Mouse (Mus musculus) midbrain, postnatal 0 days (tissue): ENCODE results near the gene Ltb4r2. TPM values are rescaled to one million over a fixed set of nuclear protein-coding genes. Genes with fewer than 3 reads are reported as not detected.
A peak's percentile ranks its signal among the peaks of the same experiment; 100 is the strongest.

Experiments
- ATAC-seq: fragments of 200-750 bp; cut with Nextera tagmentation; 2 replicates; pipeline ENCODE4 v1.8.0; 2017; ENCODE audit warnings: moderate number of reproducible peaks, mild to moderate bottlenecking, moderate TSS enrichment, moderate library complexity; ENCODE audit not compliant: low FRiP score
- DNase-seq: peaks from one replicate; pipeline ENCODE4 v3.0.0-alpha.2; 2015; ENCODE audit warnings: low spot score
- H3K27ac ChIP-seq: fragments of 300-500 bp; sonication (generic); 2 replicates; pipeline ENCODE4 v1.5.1; 2014; ENCODE audit warnings: low read depth, mild to moderate bottlenecking, low read length, mixed read lengths
- H3K27me3 ChIP-seq: fragments of 300-500 bp; sonication (generic); 2 replicates; pipeline ENCODE4 v1.6.1; 2014; ENCODE audit warnings: low read length, control low read depth, mixed read lengths; ENCODE audit not compliant: insufficient read depth
- H3K36me3 ChIP-seq: fragments of 300-500 bp; sonication (generic); 2 replicates; pipeline ENCODE4 v1.6.1; 2014; ENCODE audit warnings: low read length, control low read depth, mixed read lengths; ENCODE audit not compliant: insufficient read depth
- H3K4me1 ChIP-seq: fragments of 300-500 bp; sonication (generic); 2 replicates; pipeline ENCODE4 v1.6.1; 2014; ENCODE audit warnings: mild to moderate bottlenecking, control low read depth, antibody characterized with exemption, low read length, mixed read lengths; ENCODE audit not compliant: insufficient read depth
- H3K4me2 ChIP-seq: fragments of 300-500 bp; sonication (generic); 2 replicates; pipeline ENCODE4 v1.6.1; 2014; ENCODE audit warnings: low read depth, mild to moderate bottlenecking, low read length, mixed read lengths; ENCODE audit not compliant: poor library complexity, severe bottlenecking
- H3K4me3 ChIP-seq: fragments of 300-500 bp; sonication (generic); 2 replicates; pipeline ENCODE4 v1.5.1; 2014; ENCODE audit warnings: low read depth, mild to moderate bottlenecking, low read length, moderate library complexity
- H3K9ac ChIP-seq: fragments of 300-500 bp; sonication (generic); replicated peaks from 2 replicates; pipeline ENCODE4 v1.6.1; 2014; ENCODE audit warnings: mild to moderate bottlenecking, low read length, moderate library complexity, mixed read lengths; ENCODE audit not compliant: poor library complexity, severe bottlenecking
- H3K9me3 ChIP-seq: fragments of 300-500 bp; sonication (generic); 2 replicates; pipeline ENCODE4 v1.6.1; 2016; ENCODE audit warnings: low read length, control low read depth
- CTCF ChIP-seq: IDR thresholded peaks from 2 replicates; pipeline ENCODE4 v1.5.1; 2016; ENCODE audit warnings: antibody characterized with exemption, mild to moderate bottlenecking
- WGBS: fragments of 180-500 bp; shearing (Covaris S2); extraction: QIAGEN DNeasy Blood & Tissue Kit; methylation state at CpG from one replicate; pipeline ENCODE4 v1.1.7; 2014; 5-methylcytosine and 5-hydroxymethylcytosine counted together
- polyA plus RNA-seq: library from polyadenylated mRNA; unstranded; fragments of >200 nt; fragmentation: Nextera tagmentation; extraction: Ambion mirVana; gene quantifications from 2 replicates; pipeline ENCODE4 v1.2.1, GENCODE M21; 2015
- total RNA-seq: library from RNA; depleted of rRNA; stranded (reverse); fragments of >200 nt; gene quantifications from 2 replicates; pipeline ENCODE4 v1.2.3, GENCODE M21; 2014

Gene Ltb4r2
- total and polyA plus RNA-seq, 2 experiments from 2014 or later = 0.38 to 0.60 TPM

DNA sequence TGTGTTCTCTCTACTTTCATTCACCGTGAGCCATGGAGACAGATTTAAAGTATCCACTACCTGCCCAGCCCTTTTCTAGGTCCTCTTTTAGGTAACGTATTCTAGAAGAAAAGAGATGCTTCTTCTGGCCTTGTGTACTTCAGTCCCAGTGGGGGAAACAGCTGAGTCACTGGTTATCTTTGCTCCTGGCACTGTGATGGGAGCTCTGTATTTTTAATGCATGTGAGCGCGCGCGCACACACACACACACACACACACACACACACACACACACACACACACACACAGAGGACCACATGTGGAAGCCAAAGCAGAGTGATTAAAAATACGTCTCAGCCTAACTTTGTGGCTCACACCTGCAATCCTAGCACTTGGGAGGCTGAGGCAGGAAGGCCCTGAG lies 37.8 kb upstream of the Ltb4r2 start:
- Histone ChIP-seq H3K4me3 (no peak overlapping the region), H3K36me3 (peaks cover 9% of the 10 kb centered on the region; the same call in 1 of the 2 replicates), H3K27me3 (no peaks in the 10 kb centered on the region), H3K9me3 (no peaks in the 10 kb centered on the region), H3K9ac (no peak overlapping the region), H3K4me2 (no peak overlapping the region), H3K4me1 (peaks cover 5% of the 10 kb centered on the region; the same call in 1 of the 2 replicates), H3K27ac (no peak overlapping the region)
- WGBS = 94% methylated on average over 7 of the region's 7 CpGs
- no peak for TF ChIP-seq CTCF
- DNase-seq (no peak), ATAC-seq (no peak)

DNA sequence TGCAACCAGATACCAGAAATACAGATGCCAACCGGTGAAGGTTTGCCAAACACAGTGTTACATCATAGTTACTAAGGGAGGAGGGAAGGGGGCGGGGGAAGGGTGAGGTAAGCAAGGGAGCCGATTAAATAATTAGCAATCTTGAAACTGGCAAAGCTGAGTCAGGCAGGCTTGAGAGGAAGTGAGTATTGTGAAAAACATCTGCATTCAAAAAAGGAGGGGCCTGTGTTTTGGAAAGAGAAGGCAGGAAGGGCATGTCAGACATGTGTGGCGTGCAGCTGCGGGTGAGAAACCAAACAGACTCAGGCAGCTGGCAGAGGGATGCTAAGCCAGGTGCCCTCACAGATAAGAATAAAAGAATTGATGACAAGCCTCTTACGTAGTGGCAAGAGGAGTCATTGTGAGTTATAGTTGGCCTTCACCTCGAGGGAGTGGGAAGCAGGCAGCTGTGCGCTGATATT lies 36.8 kb upstream of the Ltb4r2 start:
- H3K27me3 ChIP-seq = no peaks in the 10 kb centered on the region
- TF ChIP-seq CTCF = no peak
- no peak overlapping the region for H3K9ac ChIP-seq
- no peak overlapping the region for H3K27ac ChIP-seq
- H3K4me2 ChIP-seq = no peak overlapping the region
- H3K9me3 ChIP-seq = no peaks in the 10 kb centered on the region
- DNase-seq (no peak), ATAC-seq (no peak)
- H3K36me3 ChIP-seq = peaks cover 8% of the 10 kb centered on the region; the same call in 1 of the 2 replicates
- H3K4me3 ChIP-seq = no peak overlapping the region
- H3K4me1 ChIP-seq = peaks cover 5% of the 10 kb centered on the region; the same call in 1 of the 2 replicates
- WGBS = 69% methylated on average over 8 of the region's 8 CpGs

DNA sequence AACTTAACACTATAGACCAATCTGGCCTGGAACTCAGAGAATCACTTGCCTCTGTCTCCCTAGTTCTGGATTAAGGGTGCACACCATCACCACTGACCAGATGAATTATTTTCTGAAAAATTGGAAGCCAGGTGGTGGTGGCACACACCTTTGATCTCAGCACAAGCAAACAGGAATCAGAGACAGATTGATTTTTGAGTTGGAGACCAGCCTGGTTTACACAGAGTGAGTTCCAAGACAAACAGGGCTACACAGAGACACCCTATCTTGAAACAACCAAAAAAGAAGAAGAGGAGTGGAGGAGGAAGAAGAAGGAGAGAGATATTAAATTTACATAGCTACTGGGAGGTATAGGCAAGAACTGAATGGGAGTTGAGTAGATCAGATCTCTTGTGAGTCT lies 35.0 kb upstream of the Ltb4r2 start:
- Histone ChIP-seq H3K9ac (no peak overlapping the region), H3K27me3 (no peaks in the 10 kb centered on the region), H3K9me3 (no peaks in the 10 kb centered on the region), H3K4me2 (no peak overlapping the region), H3K4me3 (no peak overlapping the region), H3K36me3 (no peaks in the 10 kb centered on the region), H3K4me1 (peaks cover under 1% of the 10 kb centered on the region; the same call in 1 of the 2 replicates), H3K27ac (no peak overlapping the region)
- no peak for TF ChIP-seq CTCF
- DNase-seq (no peak), ATAC-seq (no peak)

DNA sequence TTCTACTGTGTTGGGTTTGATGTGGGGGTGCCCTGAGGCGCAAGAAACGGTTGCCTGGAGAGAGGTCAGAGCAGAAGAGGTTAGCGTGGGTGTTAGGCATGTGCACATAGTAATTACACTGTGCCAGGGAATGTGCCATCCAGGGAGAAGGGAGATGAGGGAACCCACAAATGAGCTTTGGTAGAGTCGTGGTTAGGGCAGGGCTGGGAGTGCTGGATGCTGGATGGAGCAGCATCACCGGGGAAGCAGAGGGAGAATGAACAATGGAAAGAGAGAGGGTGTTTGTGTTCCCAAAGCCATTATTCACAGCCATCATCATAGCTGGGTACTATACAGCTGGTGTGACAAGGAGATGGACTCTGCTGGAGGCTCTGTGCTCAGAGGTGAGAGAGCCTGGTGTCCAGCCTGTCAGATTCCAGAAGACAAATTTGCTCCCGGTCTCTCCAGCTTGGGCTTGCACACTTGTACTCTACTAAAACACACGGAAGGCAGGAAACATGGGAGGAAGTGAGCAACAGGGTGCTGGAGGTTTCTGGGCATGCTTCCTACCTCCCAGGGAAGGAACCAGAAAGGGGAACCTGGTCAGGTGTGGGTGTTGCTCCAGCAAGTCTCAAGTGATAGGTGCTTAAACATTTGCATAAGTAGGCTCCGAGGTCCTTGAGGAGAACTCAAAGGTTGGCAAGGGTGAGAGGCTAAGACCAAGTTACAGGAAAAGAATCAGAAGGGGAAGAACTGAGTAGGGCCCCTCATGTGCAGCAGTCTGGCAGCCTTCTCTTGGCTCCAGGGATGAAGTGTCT lies 33.1 kb upstream of the Ltb4r2 start:
- ATAC-seq (no peak), DNase-seq (no peak)
- no peak for TF ChIP-seq CTCF
- Histone ChIP-seq H3K27me3 (no peaks in the 10 kb centered on the region), H3K9ac (no peak overlapping the region), H3K4me2 (no peak overlapping the region), H3K27ac (no peak overlapping the region), H3K4me1 (no peaks in the 10 kb centered on the region), H3K9me3 (no peaks in the 10 kb centered on the region), H3K36me3 (no peaks in the 10 kb centered on the region), H3K4me3 (no peak overlapping the region)
- 69% methylated on average over 8 of the region's 8 CpGs for WGBS

DNA sequence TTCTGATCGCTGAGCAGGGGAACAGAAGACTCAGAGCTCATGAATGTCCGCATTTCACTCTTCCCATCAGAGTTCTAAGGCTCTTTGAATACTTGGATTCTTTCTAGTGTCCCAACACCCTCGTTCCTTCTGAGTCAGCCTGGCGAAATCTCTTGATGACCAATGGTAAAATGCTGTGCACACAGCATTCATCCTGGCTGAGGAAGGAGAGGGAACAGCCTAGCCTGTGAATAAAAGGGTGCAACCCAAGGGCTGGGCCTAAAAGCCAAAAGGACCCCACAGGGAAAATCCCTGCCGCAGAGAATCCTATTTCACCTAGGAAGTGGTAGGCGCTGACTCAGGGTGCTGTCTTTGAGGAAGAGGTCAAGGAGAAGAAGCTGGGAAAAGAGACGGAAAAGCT lies 31.1 kb upstream of the Ltb4r2 start:
- 66% methylated on average over 7 of the region's 7 CpGs for WGBS
- Histone ChIP-seq H3K9me3 (no peaks in the 10 kb centered on the region), H3K27ac (peak overlapping the region; percentile 59), H3K9ac (no peak overlapping the region), H3K4me3 (no peak overlapping the region), H3K27me3 (peaks cover 2% of the 10 kb centered on the region; the same call in 1 of the 2 replicates), H3K4me2 (no peak overlapping the region), H3K4me1 (no peaks in the 10 kb centered on the region), H3K36me3 (no peaks in the 10 kb centered on the region)
- ATAC-seq = peak; percentile 47; the same call in 1 of the 2 replicates
- no peak for TF ChIP-seq CTCF
- DNase-seq = peak; percentile 30

DNA sequence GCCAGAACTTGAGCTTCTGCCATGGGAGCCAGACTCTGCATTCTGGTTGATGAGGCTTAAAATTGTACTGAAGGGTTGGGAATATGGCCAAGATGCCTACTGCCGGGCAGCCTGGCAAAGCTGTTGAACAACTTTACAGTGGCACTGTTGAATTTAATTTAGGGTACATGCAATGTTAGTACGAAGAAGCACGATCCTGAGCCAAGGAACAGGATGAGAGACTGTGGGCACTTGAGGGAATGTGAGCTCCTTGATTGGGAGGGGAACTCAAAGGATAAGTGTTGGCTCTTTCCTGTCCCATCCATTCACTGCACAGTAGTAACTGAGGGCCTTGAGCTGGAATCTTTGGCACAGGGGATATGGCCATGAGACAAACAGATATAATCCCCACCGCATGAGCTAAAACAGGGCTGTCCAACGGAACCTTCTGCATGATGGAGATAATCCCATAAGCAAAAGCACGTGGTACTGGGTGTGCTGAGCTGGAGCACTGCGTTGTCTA lies 30.6 kb upstream of the Ltb4r2 start:
- 62% methylated on average over 7 of the region's 7 CpGs for WGBS
- no peak for TF ChIP-seq CTCF
- Histone ChIP-seq H3K36me3 (no peaks in the 10 kb centered on the region), H3K27ac (peak overlapping the region; percentile 59; the same call in 1 of the 2 replicates), H3K9me3 (no peaks in the 10 kb centered on the region), H3K4me3 (no peak overlapping the region), H3K27me3 (peaks cover 2% of the 10 kb centered on the region; the same call in 1 of the 2 replicates), H3K9ac (no peak overlapping the region), H3K4me1 (no peaks in the 10 kb centered on the region), H3K4me2 (no peak overlapping the region)
- DNase-seq (peak; percentile 87), ATAC-seq (peak; percentile 62)
